Mouse (Mus musculus) adipocyte (in vitro differentiated cells): ENCODE data around the gene Ssbp3.

Experiments
- DNase-seq: peaks from one replicate; pipeline ENCODE4 v3.0.0-alpha.2; 2016; ENCODE audit warnings: low spot score

Ssbp3 gene

GRCm38 (mm10) chr4:106985899-106986832, 75.7 kb downstream of the Ssbp3 start:
- peak; percentile 13 for DNase-seq

DNA sequence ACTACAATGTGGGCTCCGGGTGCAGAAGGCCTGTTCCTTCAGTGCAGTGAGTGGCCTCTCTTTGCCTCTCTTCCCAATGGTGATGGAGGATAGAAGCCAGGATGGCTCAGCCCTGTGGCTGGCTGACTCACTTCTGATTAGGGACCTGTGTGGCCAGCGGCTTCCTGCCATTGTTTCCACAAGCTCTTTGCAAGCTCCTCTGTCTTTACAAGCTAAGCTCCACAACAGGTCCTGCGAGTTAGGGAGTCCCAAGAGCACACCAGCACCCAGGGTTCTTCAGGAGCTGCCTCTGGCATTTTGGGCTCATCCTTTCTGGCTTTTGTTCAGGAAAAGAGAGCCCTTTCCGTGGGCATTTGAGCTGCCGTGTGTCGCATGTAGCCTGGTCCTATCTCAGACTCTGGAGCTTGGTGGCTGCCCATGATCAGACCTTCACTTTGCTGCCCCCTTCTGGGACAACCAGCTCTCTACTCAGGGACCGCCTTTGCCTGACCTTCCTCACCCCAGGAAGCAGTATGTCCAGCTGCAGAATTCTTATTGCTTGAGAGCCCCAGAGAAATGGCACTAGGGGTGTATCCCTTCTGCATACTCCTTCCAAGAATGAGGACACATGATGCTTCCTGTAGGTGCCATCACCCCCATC, 77.3 kb downstream of the Ssbp3 start:
- DNase-seq = peak; percentile 82

GRCm38 (mm10) chr4:106988886-106989225, 78.4 kb downstream of the Ssbp3 start:
- DNase-seq = no peak

DNA sequence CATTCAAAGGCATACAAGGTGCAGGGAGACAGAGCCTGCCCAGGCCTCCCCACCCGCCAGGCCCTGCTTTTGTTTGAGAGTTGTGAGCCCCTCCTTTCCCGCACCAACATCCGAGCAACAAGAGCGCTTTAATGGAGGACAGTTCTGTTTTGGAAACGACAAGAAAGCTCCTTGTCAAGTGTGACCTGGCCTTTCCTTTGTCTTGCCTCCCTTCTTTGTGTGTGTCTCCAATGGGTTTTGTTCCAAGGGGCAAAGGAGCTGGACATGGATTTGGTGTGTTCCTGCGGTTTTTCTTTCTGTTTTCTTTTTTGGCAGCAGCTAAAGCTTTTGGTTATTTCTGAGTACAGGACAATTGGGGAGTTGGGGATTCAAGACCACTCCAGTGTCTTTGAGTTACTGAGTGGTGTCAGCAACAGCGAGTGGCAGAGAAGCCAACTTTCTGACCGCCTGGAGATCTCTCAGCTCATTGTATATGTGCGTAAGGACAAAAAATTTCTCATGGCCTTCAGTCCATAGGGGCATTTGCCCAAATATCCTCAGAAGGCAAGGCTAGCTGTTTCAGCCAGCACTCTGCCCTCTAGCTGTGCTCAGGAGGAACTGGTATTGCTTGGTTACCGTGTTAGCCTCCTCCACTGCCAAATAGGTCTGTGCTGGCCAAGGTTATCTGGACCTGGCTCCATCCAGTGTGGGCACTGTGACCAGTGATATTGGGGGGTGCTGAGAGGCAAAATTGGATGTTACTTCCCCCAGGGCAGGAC, 78.9 kb downstream of the Ssbp3 start:
- peak; percentile 57 for DNase-seq

- DNase-seq = no peak
Observed at GRCm38 (mm10) chr4:106993053-106993452, 82.6 kb downstream of the Ssbp3 start.

DNA sequence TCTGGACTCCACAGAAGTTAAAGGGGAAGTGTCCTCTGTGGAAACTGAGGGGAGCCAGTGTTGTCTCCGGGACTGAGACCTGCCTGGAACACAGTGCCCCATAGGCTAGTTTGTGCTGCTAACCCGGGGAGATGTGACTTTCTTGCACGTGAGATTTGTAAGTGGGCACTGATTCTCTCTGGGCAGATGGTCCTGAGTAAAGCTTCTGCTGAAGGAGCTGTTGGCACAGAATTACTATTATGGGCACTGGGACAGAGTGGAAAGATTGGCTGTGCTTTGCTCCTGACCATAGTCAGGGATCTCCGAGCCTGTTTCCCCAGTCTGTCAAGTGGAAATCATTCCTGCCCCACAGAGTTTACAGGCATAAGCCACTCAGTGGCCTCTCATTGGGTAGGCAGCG, 83.8 kb downstream of the Ssbp3 start:
- DNase-seq = peak; percentile 18

GRCm38 (mm10) chr4:106995069-106995468, 84.6 kb downstream of the Ssbp3 start:
- DNase-seq = no peak

DNA sequence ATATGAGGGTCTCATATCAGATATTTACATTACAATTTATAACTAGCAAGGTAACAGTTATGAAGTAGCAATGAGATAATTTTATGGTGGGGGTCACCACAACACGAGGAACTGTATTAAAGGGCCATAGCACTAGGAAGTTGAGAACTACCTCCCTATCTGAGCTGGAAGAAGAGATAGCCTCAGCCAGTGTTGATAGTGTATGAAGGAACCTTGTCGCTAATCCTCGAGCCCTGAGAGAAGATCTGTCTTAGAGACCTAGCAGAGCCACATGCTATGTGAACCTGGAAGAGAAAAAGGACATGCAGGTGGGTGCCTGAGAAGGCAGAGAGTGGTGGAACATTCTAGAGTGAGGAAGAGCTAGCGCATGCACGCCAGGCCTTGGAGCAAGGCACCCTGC, 85.0 kb downstream of the Ssbp3 start:
- DNase-seq = no peak

GRCm38 (mm10) chr4:106996305-106997076, 86.0 kb downstream of the Ssbp3 start:
- DNase-seq = peak; percentile 59

DNA sequence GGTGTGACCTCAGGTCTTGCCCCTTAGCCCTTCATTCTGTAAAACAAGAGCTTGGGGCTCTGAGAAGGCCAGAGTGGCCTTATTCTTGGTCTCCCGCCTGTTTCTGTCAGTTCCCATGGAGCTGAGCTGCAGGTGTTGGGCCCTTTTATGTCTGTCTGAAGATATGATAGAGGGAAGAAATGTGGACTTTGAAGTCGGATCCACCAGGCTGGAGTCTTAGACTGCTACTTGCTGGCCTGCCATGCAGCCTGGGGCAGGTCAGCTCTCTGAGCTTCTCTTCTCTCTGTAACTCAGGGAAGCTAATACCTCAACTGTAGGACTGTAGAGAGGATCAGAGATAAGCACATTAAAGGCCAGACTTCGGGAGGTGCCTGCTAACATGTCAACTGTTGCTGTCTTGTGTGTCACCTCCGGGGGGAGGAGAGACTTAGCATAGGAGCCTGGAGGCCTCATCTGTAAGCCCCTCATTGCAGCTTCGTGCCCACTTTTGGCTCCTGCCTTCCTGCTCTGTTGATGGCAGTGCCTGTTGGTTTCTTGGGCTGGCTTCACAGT, 90.8 kb downstream of the Ssbp3 start:
- no peak for DNase-seq

DNA sequence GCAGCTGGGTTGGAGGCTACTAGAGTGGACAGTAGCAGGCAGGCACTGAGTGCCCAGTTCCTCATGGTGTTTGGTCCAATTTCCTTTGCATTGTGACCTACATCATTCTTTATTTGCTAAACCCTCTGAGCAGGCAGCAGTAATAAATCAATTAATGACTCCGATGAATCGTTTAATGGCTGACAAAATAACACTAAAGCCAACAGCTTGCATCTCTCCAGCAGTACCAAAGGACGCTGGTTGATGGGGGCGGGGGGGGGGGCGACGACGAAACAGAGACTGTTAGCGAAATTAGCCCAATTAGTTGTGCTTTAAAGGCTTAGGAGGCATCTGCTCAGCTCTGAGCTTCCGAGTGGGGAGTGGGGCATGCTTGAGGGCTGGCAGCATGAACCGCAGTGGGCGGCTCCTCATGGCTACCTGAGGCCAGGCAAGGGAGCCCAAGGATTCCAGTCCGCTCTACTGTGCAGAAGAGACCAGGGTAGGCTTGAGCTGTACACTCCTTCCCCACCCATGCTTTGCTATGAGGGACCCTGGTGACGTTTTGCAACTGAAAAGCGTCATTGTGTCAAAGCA, 91.5 kb downstream of the Ssbp3 start:
- no peak for DNase-seq

GRCm38 (mm10) chr4:107002517-107003165, 92.1 kb downstream of the Ssbp3 start:
- no peak for DNase-seq

DNA sequence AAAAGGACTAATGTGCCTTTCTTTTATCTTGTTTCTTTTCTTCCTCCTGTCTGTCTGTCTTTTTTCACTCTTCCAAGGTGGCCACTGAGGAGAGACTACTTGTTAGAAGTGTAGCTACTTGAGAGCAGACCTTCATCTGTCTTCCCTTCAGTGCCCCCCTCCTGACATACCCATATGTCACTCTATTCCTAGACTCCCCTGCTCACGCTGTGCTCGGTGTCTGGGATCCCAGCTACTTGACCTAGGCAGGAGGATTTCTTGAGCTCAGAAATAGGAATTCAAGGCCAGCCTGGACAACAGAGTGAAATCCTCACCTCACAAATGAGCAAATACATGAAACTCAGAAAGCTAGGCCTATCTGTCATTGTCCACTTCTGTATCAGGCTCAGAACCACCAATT, 92.7 kb downstream of the Ssbp3 start:
- DNase-seq = no peak

- no peak for DNase-seq
Observed at GRCm38 (mm10) chr4:107003786-107004185, 93.3 kb downstream of the Ssbp3 start.

DNA sequence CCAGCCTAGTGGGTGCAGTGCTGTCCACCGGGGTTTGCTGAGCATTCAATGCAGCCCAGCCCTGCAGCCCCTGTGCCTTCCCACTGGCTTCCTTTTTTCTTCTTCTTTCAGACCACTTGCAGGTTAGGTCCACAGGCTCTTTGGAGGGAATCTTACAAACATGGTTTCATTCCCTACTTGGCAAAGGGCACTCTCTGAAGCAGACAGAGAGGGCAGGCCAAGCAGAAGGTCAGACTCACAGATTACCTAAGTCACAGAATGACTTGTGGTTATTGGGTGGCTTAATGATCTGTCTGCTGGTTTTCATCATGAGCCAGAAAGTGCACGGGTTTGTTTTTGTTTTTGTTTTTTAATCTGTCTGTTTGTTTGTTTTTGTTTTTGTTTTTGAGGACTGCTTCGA, 93.8 kb downstream of the Ssbp3 start:
- DNase-seq = peak; percentile 12

DNA sequence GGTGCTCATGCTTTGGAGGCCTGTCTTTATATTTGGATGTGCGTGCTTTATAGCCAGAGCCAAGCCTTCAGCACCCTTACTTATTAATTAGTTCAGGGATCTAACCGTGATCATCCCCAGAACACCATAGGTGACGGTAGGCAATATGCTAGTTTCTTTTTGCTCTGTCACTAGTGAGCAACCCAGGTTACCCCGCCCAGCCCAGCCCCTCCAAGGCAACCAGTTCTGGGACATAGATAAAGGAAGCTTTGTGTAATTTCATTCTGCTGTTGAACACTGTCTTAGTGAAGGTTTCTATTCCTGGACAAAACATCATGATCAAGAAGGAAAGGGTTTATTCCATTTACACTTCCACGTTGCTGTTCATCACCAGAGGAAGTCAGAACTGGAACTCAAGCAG, 94.7 kb downstream of the Ssbp3 start:
- no peak for DNase-seq

- no peak for DNase-seq
Observed at GRCm38 (mm10) chr4:107006229-107006628, 95.7 kb downstream of the Ssbp3 start.

DNA sequence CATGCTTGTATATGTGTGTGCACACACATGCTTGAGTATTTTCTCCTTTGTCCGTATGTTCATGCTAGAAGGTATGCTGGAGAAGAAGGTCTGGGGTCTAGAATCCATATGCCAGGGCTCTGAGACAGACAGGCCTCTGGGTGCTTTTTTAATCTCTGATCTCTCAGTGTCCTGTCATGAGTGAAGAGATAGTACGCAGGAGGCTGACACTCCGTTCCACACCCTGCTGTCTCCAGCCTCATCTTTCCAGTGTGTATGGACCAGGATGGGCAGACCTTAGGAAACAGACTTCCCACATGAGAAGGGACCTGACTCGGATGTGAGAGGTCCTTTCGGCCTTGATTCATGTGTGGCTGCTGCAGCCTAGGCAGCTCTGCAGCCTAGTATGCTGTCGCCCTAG, 96.3 kb downstream of the Ssbp3 start:
- no peak for DNase-seq

DNA sequence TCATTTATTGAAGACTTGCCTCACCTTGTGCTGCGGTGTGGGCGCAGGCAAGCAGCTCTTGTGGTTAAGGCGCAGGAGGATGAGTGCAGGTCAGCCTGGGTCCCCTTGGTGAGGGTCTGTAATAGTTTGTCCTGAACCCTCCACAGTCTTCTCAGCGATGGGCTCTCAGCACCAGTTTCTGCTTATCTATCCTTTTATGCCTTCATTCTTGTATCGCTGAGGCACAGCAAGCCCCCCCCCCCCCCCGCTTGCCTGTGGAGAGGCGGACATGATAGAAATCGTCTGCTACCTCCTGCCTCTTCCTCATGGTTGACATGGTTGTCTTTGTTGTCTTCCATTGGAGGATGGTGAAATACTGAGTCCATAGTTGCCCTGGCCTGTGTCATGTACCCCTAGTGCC, 96.9 kb downstream of the Ssbp3 start:
- no peak for DNase-seq

GRCm38 (mm10) chr4:107008161-107008560, 97.7 kb downstream of the Ssbp3 start:
- no peak for DNase-seq

- no peak for DNase-seq
Observed at GRCm38 (mm10) chr4:107009548-107009947, 99.0 kb downstream of the Ssbp3 start.
